Mouse (Mus musculus) liver, embryonic 14.5 days (tissue): ENCODE measurements around the gene 1700067K01Rik.

Experiments used
- CTCF ChIP-seq: IDR thresholded peaks from 2 replicates; pipeline ENCODE4 v1.5.1; 2016; ENCODE audit warnings: antibody characterized with exemption, low read depth, control low read depth
- EP300 ChIP-seq: IDR thresholded peaks from 2 replicates; pipeline ENCODE4 v1.6.1; 2016; ENCODE audit warnings: antibody characterized with exemption, low read depth

- TF ChIP-seq CTCF (no peak), EP300 (no peak)
Measured at GRCm38 (mm10) chr8:84044900-84045299, 43.6 kb downstream of the 1700067K01Rik start, which contains the start of gene Rln3.
